Mouse (Mus musculus) forebrain, embryonic 10.5 days (tissue): ENCODE data around the gene Coa3. TPM values are rescaled to one million over a fixed set of nuclear protein-coding genes. Genes with fewer than 3 reads are reported as not detected.

Experiments
- DNase-seq: peaks from one replicate; pipeline ENCODE4 v3.0.0-alpha.2; 2017; ENCODE audit warnings: low spot score; ENCODE audit errors: extremely low spot score
- H3K27ac ChIP-seq: fragments of 300-500 bp; sonication (generic); 2 replicates; pipeline ENCODE4 v1.5.1; 2016; ENCODE audit warnings: mild to moderate bottlenecking
- H3K27me3 ChIP-seq: fragments of 300-500 bp; sonication (generic); 2 replicates; pipeline ENCODE4 v1.6.1; 2016; ENCODE audit warnings: mild to moderate bottlenecking; ENCODE audit not compliant: poor library complexity, severe bottlenecking
- H3K36me3 ChIP-seq: fragments of 300-500 bp; sonication (generic); replicated peaks from 2 replicates; pipeline ENCODE4 v1.6.1; 2016; ENCODE audit warnings: mild to moderate bottlenecking, moderate library complexity
- H3K4me1 ChIP-seq: fragments of 300-500 bp; sonication (generic); 2 replicates; pipeline ENCODE4 v1.6.1; 2016
- H3K4me3 ChIP-seq: fragments of 300-500 bp; sonication (generic); 2 replicates; pipeline ENCODE4 v1.5.1; 2016; ENCODE audit warnings: mild to moderate bottlenecking, moderate library complexity
- H3K9me3 ChIP-seq: fragments of 300-500 bp; sonication (generic); 2 replicates; pipeline ENCODE4 v1.6.1; 2016; ENCODE audit warnings: mild to moderate bottlenecking, moderate library complexity
- WGBS: fragments of 180-500 bp; shearing (Covaris S2); methylation state at CpG from one replicate; pipeline ENCODE4 v1.1.7; 2016; 5-methylcytosine and 5-hydroxymethylcytosine counted together
- polyA plus RNA-seq: library from polyadenylated mRNA; unstranded; fragments of >200 nt; fragmentation: Nextera tagmentation; extraction: Ambion mirVana; gene quantifications from 2 replicates; pipeline ENCODE4 v1.2.1, GENCODE M21; 2016

Coa3 gene
- polyA plus RNA-seq, 1 experiment from 2014 or later: 186 TPM

DNA sequence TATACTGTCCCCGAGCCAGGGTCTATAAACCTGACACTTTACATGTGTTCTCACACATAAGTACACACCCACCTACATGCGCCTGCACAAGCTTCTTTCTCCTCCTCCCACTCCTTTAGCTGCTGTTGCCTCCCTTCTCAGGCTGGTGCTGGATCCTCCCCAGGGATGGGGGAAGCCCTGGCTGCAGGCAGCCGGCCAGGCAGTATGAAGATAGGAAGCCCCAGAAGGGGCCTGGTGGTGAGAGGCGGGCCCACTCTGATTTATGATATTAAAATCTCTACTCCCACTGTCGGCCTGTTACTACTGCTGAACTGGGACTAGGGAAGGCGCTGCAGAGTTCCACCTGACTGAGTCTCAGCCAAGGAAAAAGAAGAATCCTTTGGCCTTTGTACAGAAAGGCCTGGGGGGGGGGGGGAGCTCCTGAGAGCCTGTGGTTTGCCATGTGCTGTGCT is 19.6 kb downstream of the Coa3 start:
- WGBS: 54% methylated on average over 6 of the region's 6 CpGs

DNA sequence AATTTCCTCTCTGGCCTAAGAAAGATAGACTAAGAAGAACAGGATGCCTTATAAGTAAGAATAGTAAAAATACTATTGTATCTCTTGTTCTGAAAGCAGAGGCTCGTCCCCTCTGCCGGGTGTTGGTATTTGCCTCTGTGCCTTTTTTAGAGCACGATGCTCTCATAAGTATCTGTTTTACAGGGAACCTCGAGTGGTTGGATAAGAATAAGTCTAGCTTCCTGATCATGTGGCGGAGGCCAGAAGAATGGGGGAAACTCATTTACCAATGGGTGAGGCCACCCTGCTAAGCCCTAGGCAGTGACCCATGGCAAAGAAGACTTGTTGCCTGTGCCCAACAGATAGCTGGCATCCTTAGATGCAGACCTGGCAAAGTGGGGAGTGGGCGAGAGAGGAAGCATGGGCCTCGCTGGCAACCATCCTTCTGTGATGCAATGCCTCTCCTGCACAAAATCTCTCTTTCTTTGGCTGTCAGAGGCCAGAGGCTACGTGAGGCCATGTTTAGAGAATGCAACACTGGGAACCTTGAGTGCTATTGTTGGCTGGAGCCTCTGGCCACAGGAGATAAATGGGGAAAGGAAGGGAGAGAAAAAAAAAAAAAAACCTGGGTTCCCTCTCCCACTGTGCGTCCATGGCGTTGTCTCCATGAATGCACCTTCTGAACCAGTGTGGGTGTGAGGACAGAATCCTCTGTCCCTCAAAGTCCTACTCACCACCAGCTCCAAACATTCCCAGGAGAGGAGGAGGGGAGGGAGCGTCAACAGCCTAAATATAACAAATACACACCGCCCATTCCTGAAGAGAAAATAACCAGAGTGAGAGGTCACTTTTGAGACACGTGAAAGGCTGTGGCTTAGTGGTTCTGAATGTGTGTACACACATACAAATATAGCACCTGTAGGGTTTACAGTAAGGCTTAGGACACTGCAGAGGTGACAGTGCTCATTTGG is 22.8 kb downstream of the Coa3 start:
- no peak overlapping the region for H3K27ac ChIP-seq
- H3K36me3 ChIP-seq: peaks cover 32% of the 10 kb centered on the region
- H3K27me3 ChIP-seq: peaks cover 3% of the 10 kb centered on the region
- peaks cover 42% of the 10 kb centered on the region for H3K4me1 ChIP-seq
- H3K4me3 ChIP-seq: no peak overlapping the region
- 92% methylated on average over 13 of the region's 13 CpGs for WGBS
- DNase-seq: no peak
- no peaks in the 10 kb centered on the region for H3K9me3 ChIP-seq

More for the DNA sequence above, 19.6 kb downstream of the Coa3 start:
- H3K9me3 ChIP-seq: no peaks in the 10 kb centered on the region
- DNase-seq: no peak
- peak overlapping the region; percentile 84 for H3K27ac ChIP-seq
- H3K4me1 ChIP-seq: peaks cover 59% of the 10 kb centered on the region
- peak overlapping the region; percentile 67 for H3K4me3 ChIP-seq
- H3K36me3 ChIP-seq: peaks cover 32% of the 10 kb centered on the region
- H3K27me3 ChIP-seq: peaks cover 35% of the 10 kb centered on the region

DNA sequence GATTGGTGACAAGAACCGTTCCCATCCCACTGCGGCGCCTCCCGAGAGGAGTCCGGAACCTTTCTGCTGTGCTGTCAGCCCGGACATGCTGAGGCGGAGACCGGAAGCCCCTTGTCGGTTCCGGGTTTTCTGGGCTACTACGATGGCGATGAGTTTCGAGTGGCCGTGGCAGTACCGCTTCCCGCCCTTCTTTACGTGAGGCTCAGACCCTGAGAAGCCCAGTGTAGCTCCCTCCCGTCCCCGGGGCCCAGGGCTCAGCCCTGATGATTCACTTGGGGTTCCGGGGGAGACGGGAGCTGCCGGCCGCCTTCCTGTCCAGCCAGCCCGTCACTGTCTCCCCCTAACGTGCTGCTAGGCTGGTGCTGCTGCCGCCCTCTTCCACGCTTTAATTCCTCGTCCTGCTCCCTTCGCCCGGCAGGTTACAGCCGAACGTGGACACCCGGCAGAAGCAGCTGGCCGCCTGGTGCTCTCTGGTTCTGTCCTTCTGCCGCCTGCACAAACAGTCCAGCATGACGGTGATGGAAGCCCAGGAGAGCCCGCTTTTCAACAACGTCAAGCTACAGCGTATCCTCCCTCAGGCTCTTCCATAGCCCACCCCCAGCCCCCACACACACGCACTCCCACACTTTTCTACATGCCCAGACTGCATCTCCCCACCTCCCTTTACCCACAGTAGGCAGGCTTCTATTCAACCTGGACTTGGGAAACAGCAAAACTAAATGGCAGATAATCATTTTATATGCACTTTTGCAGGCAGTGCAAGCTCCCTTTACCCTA is 25.1 kb downstream of the Coa3 start, which contains the start of gene Vps25:
Vps25 (plus strand) TSS at position 95 of the 777 bp plus-strand sequence.
- H3K27ac ChIP-seq: peak within 1 kb of the TSS; percentile 92
- DNase-seq: peak; percentile 88
- no peaks in the 10 kb centered on the region for H3K9me3 ChIP-seq
- peak within 1 kb of the TSS; percentile 78 for H3K4me3 ChIP-seq
- H3K4me1 ChIP-seq: peaks cover 20% of the 10 kb centered on the region
- WGBS: under 1% methylated on average over 40 of the region's 40 CpGs
- no peaks in the 10 kb centered on the region for H3K27me3 ChIP-seq
- H3K36me3 ChIP-seq: peaks cover 27% of the 10 kb centered on the region

DNA sequence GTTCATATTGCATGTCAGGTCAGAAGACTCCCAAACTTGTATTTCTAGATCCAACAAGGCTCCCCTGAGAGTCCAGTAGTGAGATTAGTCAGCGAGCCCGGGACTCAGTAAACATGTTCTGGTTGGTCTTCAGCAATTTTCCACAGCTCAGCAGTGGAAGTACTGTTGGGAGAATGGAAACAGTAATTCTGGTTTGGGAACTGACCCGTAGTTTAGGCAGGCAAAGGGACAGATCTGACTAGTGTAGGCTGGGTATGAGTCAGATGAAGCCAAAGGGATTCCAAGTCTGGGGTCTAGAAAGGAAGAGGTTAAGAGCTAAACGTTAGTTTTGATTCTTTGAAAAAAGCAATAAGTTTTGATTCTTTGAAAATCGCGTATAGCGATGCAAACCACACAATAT is 26.0 kb downstream of the Coa3 start:
- DNase-seq: no peak
- H3K27ac ChIP-seq: peak overlapping the region; percentile 92

DNA sequence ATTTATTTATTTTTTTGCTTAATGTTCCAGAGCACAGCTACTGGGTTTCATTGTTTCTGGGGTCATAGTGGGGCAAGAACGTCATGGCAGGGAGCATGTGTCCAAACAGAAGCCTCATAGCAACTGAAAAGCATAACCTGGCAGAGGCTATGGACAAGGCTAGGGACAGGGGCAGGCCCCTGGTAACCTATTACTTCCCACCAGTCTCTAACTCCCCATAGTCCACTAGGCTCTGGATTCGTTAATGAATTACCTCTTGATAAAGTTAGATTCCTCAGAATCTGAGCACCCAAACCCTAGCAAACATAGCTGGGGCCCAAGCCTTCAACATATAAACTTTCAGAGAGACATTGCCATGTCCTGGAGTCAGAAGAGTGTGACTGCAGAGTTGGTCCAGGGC is 27.9 kb downstream of the Coa3 start:
- Histone ChIP-seq H3K36me3 (peaks cover 3% of the 10 kb centered on the region), H3K9me3 (no peaks in the 10 kb centered on the region), H3K27me3 (peaks cover 25% of the 10 kb centered on the region), H3K4me1 (peaks cover 40% of the 10 kb centered on the region), H3K4me3 (no peak overlapping the region), H3K27ac (no peak overlapping the region)
- WGBS: 83% methylated on average over 2 of the region's 2 CpGs
- no peak for DNase-seq

More for the DNA sequence above, 26.0 kb downstream of the Coa3 start:
- Histone ChIP-seq H3K27me3 (peaks cover 6% of the 10 kb centered on the region), H3K9me3 (no peaks in the 10 kb centered on the region), H3K36me3 (peaks cover 18% of the 10 kb centered on the region), H3K4me1 (peaks cover 25% of the 10 kb centered on the region), H3K4me3 (peak overlapping the region; percentile 78)
- WGBS: 17% methylated on average over 7 of the region's 7 CpGs

DNA sequence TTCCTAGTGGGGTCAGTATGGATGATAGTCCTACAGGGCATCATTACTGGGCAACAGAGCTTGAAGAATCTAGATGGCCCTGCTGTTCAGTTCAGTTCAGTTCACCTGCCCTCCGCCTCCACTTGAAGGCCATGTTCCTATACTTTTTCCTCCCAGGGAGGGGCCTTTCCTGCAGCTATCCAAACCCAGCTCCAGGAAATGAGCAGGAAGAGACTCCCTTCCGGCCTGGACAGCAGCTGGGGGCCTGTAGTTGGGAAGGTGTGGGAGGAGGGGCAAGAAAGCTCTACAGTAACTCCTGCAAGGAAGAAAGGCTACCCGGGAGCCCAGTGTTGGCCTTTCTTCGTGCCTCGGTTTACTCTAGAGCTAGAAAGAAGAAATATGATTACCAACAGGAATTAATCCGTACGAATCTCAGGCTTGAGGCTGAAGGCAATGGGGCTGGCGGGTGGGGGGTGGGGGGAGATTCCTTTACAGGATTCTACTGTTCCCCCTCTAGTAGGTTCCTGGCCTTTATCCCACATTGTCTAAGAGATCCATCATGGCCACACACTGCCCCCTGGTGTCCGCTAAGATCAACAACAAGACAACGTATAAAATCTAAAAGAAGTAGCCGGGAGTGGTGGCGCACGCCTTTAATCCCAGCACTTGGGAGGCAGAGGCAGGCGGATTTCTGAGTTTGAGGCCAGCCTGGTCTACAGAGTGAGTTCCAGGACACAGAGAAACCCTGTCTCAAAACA is 30.5 kb downstream of the Coa3 start:
- Histone ChIP-seq H3K4me1 (peaks cover 47% of the 10 kb centered on the region), H3K36me3 (no peaks in the 10 kb centered on the region), H3K9me3 (no peaks in the 10 kb centered on the region), H3K27ac (peak overlapping the region; percentile 35), H3K27me3 (peaks cover 48% of the 10 kb centered on the region), H3K4me3 (no peak overlapping the region; the same call in 1 of the 2 replicates)
- peak; percentile 65 for DNase-seq
- WGBS: 39% methylated on average over 14 of the region's 14 CpGs

DNA sequence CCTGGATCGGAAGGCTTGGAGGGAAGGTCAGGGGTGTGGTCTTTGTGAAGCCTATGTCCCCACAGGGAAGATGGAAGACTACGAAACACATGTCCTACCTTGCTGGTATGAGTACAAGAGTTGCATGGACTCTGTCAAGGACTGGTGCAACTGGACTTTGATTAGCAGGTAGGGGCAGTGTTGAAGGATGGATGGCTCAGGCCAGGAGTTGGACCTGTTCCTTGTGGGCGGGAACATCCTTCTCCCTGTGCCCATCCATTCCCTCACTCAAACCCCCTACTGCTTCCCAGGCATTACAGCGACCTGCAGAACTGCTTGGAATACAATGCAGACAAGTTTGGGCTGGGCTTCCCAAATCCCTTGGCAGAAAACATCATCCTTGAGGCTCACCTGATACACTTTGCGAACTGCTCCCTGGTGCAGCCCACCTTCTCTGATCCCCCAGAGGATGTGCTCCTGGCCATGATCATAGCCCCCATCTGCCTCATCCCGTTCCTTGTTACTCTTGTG is 31.3 kb downstream of the Coa3 start:
- Histone ChIP-seq H3K27ac (no peak overlapping the region; the same call in 1 of the 2 replicates), H3K4me1 (peaks cover 40% of the 10 kb centered on the region), H3K9me3 (no peaks in the 10 kb centered on the region), H3K4me3 (peak overlapping the region; percentile 82; the same call in 1 of the 2 replicates), H3K27me3 (peaks cover 48% of the 10 kb centered on the region), H3K36me3 (no peaks in the 10 kb centered on the region)
- WGBS: 82% methylated on average over 6 of the region's 6 CpGs
- no peak for DNase-seq

DNA sequence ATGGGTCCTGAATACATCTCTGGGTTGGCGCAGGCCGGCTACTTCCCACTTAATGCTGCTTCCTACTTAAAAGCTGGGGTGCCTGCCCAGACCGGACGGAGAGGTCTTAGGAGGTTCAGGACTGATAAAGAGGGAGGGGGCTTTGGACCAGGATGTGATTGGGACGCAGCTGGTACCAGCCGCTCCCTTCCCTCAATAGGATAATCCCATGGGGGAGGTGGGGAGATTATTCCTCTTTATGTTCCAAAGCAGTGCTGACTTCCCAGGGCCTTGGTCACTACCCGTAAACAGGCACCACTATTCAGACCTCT is 32.3 kb downstream of the Coa3 start:
- Histone ChIP-seq H3K4me1 (peaks cover 38% of the 10 kb centered on the region), H3K36me3 (no peaks in the 10 kb centered on the region), H3K4me3 (peak overlapping the region; percentile 82), H3K27me3 (peaks cover 48% of the 10 kb centered on the region), H3K9me3 (no peaks in the 10 kb centered on the region), H3K27ac (peak overlapping the region; percentile 89)
- no peak for DNase-seq
- 5% methylated on average over 7 of the region's 7 CpGs for WGBS

DNA sequence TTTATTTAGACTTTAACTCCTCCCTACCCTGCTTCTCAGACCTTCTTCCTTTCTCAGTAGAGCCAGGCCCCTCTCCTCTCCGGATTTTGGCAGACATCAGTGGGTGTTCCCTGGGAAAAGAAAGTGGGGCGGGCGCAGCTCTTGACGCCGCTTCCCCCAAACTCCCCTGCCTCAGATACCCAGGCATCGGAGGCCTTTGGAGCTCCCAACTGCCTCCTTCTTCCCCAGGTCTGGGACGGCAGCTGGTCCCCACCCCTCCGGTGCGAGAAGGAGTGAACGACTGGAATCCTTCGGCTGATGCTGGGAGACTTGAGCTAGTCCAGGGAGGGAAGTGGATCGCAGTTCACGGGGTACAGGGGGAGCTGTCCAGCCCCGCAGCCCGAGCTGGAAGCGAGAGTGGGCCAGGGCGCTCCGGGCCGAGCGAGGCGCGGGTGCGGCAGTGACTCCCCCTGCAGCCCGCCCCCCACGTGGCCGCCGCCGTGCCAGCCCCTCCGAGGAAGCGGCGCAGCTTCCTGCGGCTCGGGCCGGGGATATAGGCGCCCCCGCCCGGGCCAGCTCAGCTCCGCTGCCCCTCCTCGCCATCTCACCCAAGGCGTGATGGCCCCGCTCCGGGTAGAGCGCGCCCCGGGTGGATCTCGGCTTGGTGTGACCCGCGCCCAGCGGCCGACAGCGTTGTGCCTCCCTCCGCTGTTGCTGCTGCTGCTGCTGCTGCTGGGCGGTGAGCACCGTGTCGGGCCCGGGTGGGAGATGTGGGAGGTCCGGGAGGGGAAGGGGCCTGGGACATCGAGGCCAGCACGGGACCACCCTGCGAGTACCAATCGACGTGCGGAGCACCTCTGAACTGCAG is 32.8 kb downstream of the Coa3 start, which contains the start of gene Ramp2:
Ramp2 (plus strand) TSS at position 174 of the 847 bp plus-strand sequence.
- H3K27ac ChIP-seq: peak within 1 kb of the TSS; percentile 89

DNA sequence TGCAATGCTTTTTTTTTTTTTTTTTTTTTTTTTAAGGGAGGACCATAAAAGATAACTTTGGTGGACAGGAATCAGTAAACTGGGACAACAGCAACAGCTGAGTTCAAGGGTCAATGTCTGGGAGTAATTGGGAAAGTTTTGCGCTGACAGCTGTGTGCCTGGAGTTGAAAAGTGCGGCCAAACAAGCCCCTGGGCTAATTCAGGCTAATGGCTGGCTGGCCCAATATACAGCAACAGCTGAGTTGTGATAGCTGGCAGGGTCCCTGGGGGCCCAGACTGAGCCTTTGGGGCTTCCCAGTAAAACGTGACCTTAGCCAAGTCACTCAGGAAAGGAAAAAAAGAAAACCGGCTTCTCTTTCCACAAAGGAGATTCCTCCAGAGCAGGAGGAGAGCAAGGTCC is 33.8 kb downstream of the Coa3 start:
- no peak for DNase-seq
- no peak overlapping the region for H3K27ac ChIP-seq
- H3K36me3 ChIP-seq: no peaks in the 10 kb centered on the region
- peak overlapping the region; percentile 82; the same call in 1 of the 2 replicates for H3K4me3 ChIP-seq
- H3K9me3 ChIP-seq: no peaks in the 10 kb centered on the region
- 39% methylated on average over 4 of the region's 4 CpGs for WGBS
- peaks cover 38% of the 10 kb centered on the region for H3K4me1 ChIP-seq
- peaks cover 48% of the 10 kb centered on the region for H3K27me3 ChIP-seq

More for the DNA sequence above, 32.8 kb downstream of the Coa3 start, which contains the start of gene Ramp2:
- Histone ChIP-seq H3K4me3 (peak within 1 kb of the TSS; percentile 82), H3K4me1 (peaks cover 38% of the 10 kb centered on the region), H3K36me3 (no peaks in the 10 kb centered on the region), H3K9me3 (no peaks in the 10 kb centered on the region), H3K27me3 (peaks cover 48% of the 10 kb centered on the region)
- peak; percentile 52 for DNase-seq
- WGBS: under 1% methylated on average over 63 of the region's 63 CpGs

DNA sequence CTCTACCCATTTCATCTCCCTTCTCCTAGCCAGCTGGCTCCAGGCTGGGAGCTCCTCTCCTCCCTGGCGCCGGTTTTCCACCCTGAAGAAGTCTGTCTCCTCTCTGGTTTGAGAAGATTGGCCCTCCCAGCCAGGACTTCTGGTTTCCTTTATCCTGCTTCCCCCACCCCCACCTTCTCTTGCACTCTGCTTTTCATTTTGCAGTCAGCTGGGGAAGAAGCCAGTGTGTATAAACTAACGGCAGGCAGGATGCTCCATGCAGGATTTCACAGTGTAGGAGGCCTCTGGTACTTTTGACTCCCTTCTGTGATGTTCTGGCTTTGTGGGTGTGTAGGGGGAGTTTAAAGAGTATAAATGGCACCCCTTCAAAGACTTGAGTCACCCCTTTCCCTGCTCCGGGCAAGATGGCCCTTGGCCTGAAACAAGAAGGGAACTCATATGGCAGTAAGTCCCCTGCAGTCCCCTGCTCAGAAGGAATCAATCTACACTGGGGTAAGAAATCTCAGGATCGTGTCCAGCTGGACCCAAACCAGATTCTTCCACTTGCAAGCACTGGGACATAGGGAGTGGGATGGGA is 40.8 kb downstream of the Coa3 start:
- Histone ChIP-seq H3K27ac (no peak overlapping the region; the same call in 1 of the 2 replicates), H3K4me3 (no peak overlapping the region), H3K4me1 (peaks cover 8% of the 10 kb centered on the region), H3K36me3 (no peaks in the 10 kb centered on the region), H3K27me3 (no peaks in the 10 kb centered on the region), H3K9me3 (no peaks in the 10 kb centered on the region)
- WGBS: 47% methylated on average over 5 of the region's 5 CpGs
- no peak for DNase-seq
